Mouse (Mus musculus) neutrophil, adult 5-6 weeks (primary cell): ENCODE measurements around the gene Impad1. TPM values are rescaled to one million over a fixed set of nuclear protein-coding genes. Genes with fewer than 3 reads are reported as not detected.

ENCODE experiments used
- ATAC-seq: fragments of 151-379, 151-347 bp; 2 replicates; pipeline ENCODE4 v1.8.0; 2017; ENCODE audit warnings: mild to moderate bottlenecking, moderate TSS enrichment; ENCODE audit not compliant: insufficient number of reproducible peaks, poor library complexity, low FRiP score, severe bottlenecking; ENCODE audit errors: extremely low read depth
- total RNA-seq: library from RNA; stranded (forward); fragments of 200-1000 nt; gene quantifications from 2 replicates; pipeline ENCODE4 v1.2.3, GENCODE M21; 2017

Impad1 gene
- total RNA-seq, 1 experiment from 2014 or later: 13.0 TPM

GRCm38 (mm10) chr4:4717763-4718347, 75.3 kb downstream of the Impad1 start:
- no peak for ATAC-seq
